Mouse (Mus musculus) ES-Bruce4 (cell line): ENCODE data around the gene 2810004N23Rik. TPM values are rescaled to one million over a fixed set of nuclear protein-coding genes. Genes with fewer than 3 reads are reported as not detected.

Experiments used
- H3K27ac ChIP-seq: 2 replicates; pipeline ENCODE4 v1.5.1; 2012; ENCODE audit warnings: low read length, inconsistent platforms; ENCODE audit not compliant: insufficient read depth
- H3K27me3 ChIP-seq: 2 replicates; pipeline ENCODE4 v1.6.1; 2012; ENCODE audit warnings: mild to moderate bottlenecking, low read length, inconsistent platforms; ENCODE audit not compliant: control insufficient read depth, poor library complexity, insufficient read depth, severe bottlenecking
- H3K36me3 ChIP-seq: 2 replicates; pipeline ENCODE4 v1.6.1; 2012; ENCODE audit warnings: inconsistent platforms, mild to moderate bottlenecking, low read length, moderate library complexity; ENCODE audit not compliant: control insufficient read depth, poor library complexity, insufficient read depth, severe bottlenecking
- H3K4me1 ChIP-seq: one replicate; pipeline ENCODE4 v1.8.1; 2011; ENCODE audit warnings: low read length; ENCODE audit not compliant: control insufficient read depth, insufficient read depth
- H3K4me3 ChIP-seq: 2 replicates; pipeline ENCODE4 v1.5.1; 2011; ENCODE audit warnings: low read depth, mild to moderate bottlenecking, low read length
- H3K9ac ChIP-seq: 2 replicates; pipeline ENCODE4 v1.6.1; 2012; ENCODE audit warnings: low read depth, mild to moderate bottlenecking, inconsistent platforms; ENCODE audit not compliant: poor library complexity, severe bottlenecking
- H3K9me3 ChIP-seq: replicated peaks from 2 replicates; pipeline ENCODE4 v1.6.1; 2012; ENCODE audit warnings: mild to moderate bottlenecking, low read length, inconsistent platforms; ENCODE audit not compliant: control insufficient read depth, poor library complexity, insufficient read depth, severe bottlenecking
- CTCF ChIP-seq: IDR thresholded peaks from one replicate; pipeline ENCODE4 v1.8.1; 2011; ENCODE audit warnings: low read depth, low read length
- EP300 ChIP-seq: IDR thresholded peaks from 2 replicates; pipeline ENCODE4 v1.6.1; 2011; ENCODE audit warnings: low read depth, low read length; ENCODE audit not compliant: insufficient read depth
- POLR2A ChIP-seq: IDR thresholded peaks from one replicate; pipeline ENCODE4 v1.8.1; 2011; ENCODE audit warnings: low read length; ENCODE audit not compliant: insufficient read depth
- polyA plus RNA-seq: library from polyadenylated mRNA; stranded (reverse); fragments of >200 nt; gene quantifications from 2 replicates; pipeline ENCODE4 v1.2.4, GENCODE M21; 2011; ENCODE audit warnings: low read depth; ENCODE audit not compliant: missing spikeins, insufficient read depth, insufficient read length

Gene 2810004N23Rik
- polyA plus RNA-seq, 1 experiment, result 93.6 TPM

- H3K9me3 ChIP-seq, result peaks cover 7% of the 10 kb centered on the region
- no peak overlapping the region for H3K27ac ChIP-seq
- no peak overlapping the region for H3K9ac ChIP-seq
- peaks cover 27% of the 10 kb centered on the region for H3K36me3 ChIP-seq
- H3K27me3 ChIP-seq, result no peaks in the 10 kb centered on the region
- no peaks in the 10 kb centered on the region for H3K4me1 ChIP-seq
- H3K4me3 ChIP-seq, result no peak overlapping the region
- TF ChIP-seq CTCF (no peak), POLR2A (no peak), EP300 (no peak)
Observed at GRCm38 (mm10) chr8:124892596-124892995, 29.7 kb upstream of the 2810004N23Rik start.

- TF ChIP-seq POLR2A (no peak), CTCF (peak; percentile 21)
- Histone ChIP-seq H3K9ac (no peak overlapping the region), H3K4me1 (no peaks in the 10 kb centered on the region), H3K27me3 (no peaks in the 10 kb centered on the region), H3K36me3 (peaks cover 59% of the 10 kb centered on the region), H3K27ac (no peak overlapping the region), H3K9me3 (peaks cover 10% of the 10 kb centered on the region), H3K4me3 (no peak overlapping the region)
Observed at GRCm38 (mm10) chr8:124888385-124888784, 25.5 kb upstream of the 2810004N23Rik start.

GRCm38 (mm10) chr8:124878946-124879526 is 16.1 kb upstream of the 2810004N23Rik start:
- no peaks in the 10 kb centered on the region for H3K27me3 ChIP-seq
- TF ChIP-seq EP300 (no peak), CTCF (no peak), POLR2A (no peak)
- H3K9ac ChIP-seq, result no peak overlapping the region
- no peak overlapping the region for H3K27ac ChIP-seq
- no peaks in the 10 kb centered on the region for H3K9me3 ChIP-seq
- H3K4me1 ChIP-seq, result no peaks in the 10 kb centered on the region
- H3K36me3 ChIP-seq, result peaks cover 88% of the 10 kb centered on the region
- no peak overlapping the region for H3K4me3 ChIP-seq

GRCm38 (mm10) chr8:124878141-124878540 is 15.2 kb upstream of the 2810004N23Rik start:
- Histone ChIP-seq H3K9me3 (no peaks in the 10 kb centered on the region), H3K36me3 (peaks cover 88% of the 10 kb centered on the region), H3K27me3 (no peaks in the 10 kb centered on the region), H3K9ac (no peak overlapping the region), H3K4me3 (no peak overlapping the region), H3K27ac (no peak overlapping the region), H3K4me1 (no peaks in the 10 kb centered on the region)
- TF ChIP-seq EP300 (no peak), CTCF (no peak), POLR2A (no peak)

- H3K4me3 ChIP-seq, result no peak overlapping the region
- H3K4me1 ChIP-seq, result no peaks in the 10 kb centered on the region
- peaks cover 53% of the 10 kb centered on the region for H3K36me3 ChIP-seq
- no peaks in the 10 kb centered on the region for H3K9me3 ChIP-seq
- no peak for TF ChIP-seq EP300
- no peak for TF ChIP-seq POLR2A
- H3K9ac ChIP-seq, result no peak overlapping the region
- no peak overlapping the region for H3K27ac ChIP-seq
- H3K27me3 ChIP-seq, result no peaks in the 10 kb centered on the region
Observed at GRCm38 (mm10) chr8:124872690-124873089, 9.8 kb upstream of the 2810004N23Rik start.

GRCm38 (mm10) chr8:124872081-124872480 is 9.2 kb upstream of the 2810004N23Rik start:
- Histone ChIP-seq H3K9me3 (no peaks in the 10 kb centered on the region), H3K27ac (no peak overlapping the region), H3K4me1 (no peaks in the 10 kb centered on the region), H3K4me3 (no peak overlapping the region), H3K36me3 (peaks cover 47% of the 10 kb centered on the region), H3K9ac (no peak overlapping the region), H3K27me3 (no peaks in the 10 kb centered on the region)
- TF ChIP-seq CTCF (peak; percentile 16), POLR2A (no peak)
